Mouse (Mus musculus): ENCODE results near the gene Tmem107.

DNA sequence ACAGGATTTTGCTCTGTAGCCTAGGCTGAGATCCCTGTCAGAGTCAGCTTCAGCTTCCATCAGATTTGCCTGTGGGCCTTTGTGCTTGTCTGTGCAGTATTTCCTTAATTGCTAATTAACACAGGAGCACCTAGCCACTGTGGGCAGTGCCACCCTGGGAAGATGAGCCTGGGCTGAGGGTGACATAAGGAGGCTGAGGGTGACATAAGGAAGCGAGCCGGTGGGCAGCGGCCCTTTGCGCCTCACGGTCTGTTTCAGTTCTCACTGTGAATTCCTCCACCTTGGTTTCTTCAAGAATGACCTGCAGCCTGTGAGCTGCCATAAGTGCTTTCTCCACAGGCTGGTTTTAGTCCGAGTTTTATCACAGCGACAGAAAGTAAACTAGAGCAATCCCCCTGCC lies 11.0 kb downstream of the Tmem107 start:
- TF ChIP-seq CTCF (IDR thresholded peaks at IDR 0.05; ENCODE audit: low read depth, low read length), result no peak
- TF ChIP-seq POLR2A (IDR thresholded peaks at IDR 0.05; ENCODE audit: borderline replicate concordance, low read depth, low read length), result no peak
